Mouse (Mus musculus) ES-E14 (cell line): ENCODE measurements around the gene Man2a1.

ENCODE experiments used
- CHD2 ChIP-seq: IDR thresholded peaks from 2 replicates; pipeline ENCODE4 v1.6.1; 2014; ENCODE audit warnings: mild to moderate bottlenecking, low read depth, low read length, inconsistent platforms
- HCFC1 ChIP-seq: IDR thresholded peaks from 2 replicates; pipeline ENCODE4 v1.6.1; 2012; ENCODE audit warnings: low read length, inconsistent platforms, borderline replicate concordance; ENCODE audit not compliant: insufficient read depth
- ZC3H11A ChIP-seq: IDR thresholded peaks from 2 replicates; pipeline ENCODE4 v1.6.1; 2012; ENCODE audit warnings: low read depth, mild to moderate bottlenecking, inconsistent platforms, low read length, borderline replicate concordance
- ZNF384 ChIP-seq: IDR thresholded peaks from 2 replicates; pipeline ENCODE4 v1.6.1; 2012; ENCODE audit warnings: low read depth, low read length, inconsistent platforms

DNA sequence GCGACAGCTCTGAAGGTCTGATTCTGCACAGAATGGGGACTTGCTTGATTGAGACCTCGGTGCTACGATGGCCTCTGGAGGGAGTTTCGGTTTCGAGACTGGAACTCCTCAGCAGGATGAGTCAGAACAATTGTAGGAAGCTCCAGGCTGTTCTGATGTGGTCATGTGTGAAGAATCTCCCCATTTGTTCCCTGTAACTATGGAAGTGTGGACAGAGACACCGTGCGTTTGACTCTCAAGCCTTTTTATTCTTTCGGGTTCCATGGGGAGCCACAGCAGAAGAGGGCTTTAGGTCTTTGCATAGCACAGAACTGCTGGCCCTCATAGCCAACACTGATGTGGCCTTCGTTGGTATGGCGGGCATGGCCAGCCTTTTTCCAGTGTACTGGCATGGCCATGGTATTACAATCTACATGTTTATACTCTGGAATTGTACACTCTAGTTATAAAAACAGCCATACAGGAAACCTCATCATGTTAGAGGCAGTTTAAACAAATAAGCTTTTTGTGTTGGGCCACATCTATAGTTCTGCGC, 21.9 kb downstream of the Man2a1 start:
- TF ChIP-seq ZNF384: no peak
- no peak for TF ChIP-seq ZC3H11A
- TF ChIP-seq HCFC1: no peak
- no peak for TF ChIP-seq CHD2
